Mouse (Mus musculus) effector memory CD4-positive, alpha-beta T cell, adult 5 months (primary cell): Measurements from ENCODE around the gene Sema3a. TPM values are rescaled to one million over a fixed set of nuclear protein-coding genes. Genes with fewer than 3 reads are reported as not detected.

ENCODE experiments used
- polyA plus RNA-seq: library from polyadenylated mRNA; unstranded; fragments of 100-300 nt; shearing (Covaris generic); gene quantifications from one replicate; pipeline ENCODE4 v1.2.1, GENCODE M21; 2017

The Sema3a gene
- 0.74 TPM for polyA plus RNA-seq

DNA sequence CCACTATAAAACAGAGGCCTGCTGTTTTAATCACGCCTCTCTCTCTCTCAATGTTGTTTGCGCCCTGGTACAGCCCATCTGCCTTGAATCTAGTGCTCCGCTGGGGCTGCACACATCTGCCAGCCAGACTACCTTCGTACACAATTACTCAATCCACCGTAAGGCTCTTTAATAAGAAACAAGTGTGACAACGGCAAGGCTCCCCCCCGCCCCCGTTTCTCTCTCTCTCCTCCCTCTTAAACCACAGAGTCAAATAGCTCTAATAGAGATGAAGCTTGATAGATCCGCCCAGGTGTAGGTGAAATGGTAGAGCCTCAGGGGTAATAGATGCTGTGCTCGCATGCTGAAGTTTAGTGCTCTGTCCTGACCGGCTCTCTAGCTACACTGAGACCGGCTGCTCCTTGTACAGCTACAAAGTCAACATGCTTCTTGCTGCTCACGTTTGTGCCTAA, at the start of gene Sema3a:
Sema3a (plus strand) TSS at position 174 of the 452 bp plus-strand sequence.

